Mouse (Mus musculus) CH12.LX (cell line): ENCODE measurements around the gene Fhl3. TPM values are rescaled to one million over a fixed set of nuclear protein-coding genes. Genes with fewer than 3 reads are reported as not detected.

Source experiments
- DNase-seq: peaks from one replicate; pipeline ENCODE4 v3.0.0-alpha.2; 2013; ENCODE audit errors: extremely low read depth
- H3K27ac ChIP-seq: 2 replicates; pipeline ENCODE4 v1.5.1; 2012; ENCODE audit warnings: low read depth, mild to moderate bottlenecking, control low read depth, moderate library complexity; ENCODE audit not compliant: insufficient read depth
- H3K27me3 ChIP-seq: replicated peaks from 2 replicates; pipeline ENCODE3; 2012; ENCODE audit warnings: inconsistent platforms
- H3K36me3 ChIP-seq, 2 experiments: replicated peaks in 1 of 2; 2 replicates each; pipeline versions ENCODE3 to v1.6.1; 2012; ENCODE audit warnings: inconsistent platforms in 1 of 2, low read length in 1 of 2, mild to moderate bottlenecking in 1 of 2, mixed read lengths in 1 of 2, moderate library complexity in 1 of 2; ENCODE audit not compliant: control insufficient read depth in 1 of 2, insufficient read depth in 1 of 2
- H3K4me1 ChIP-seq, 2 experiments: 2 replicates each; pipeline ENCODE4 v1.6.1; 2012; ENCODE audit warnings: inconsistent platforms in 1 of 2, moderate library complexity in 1 of 2; ENCODE audit not compliant: insufficient read depth in 2 of 2, control insufficient read depth in 1 of 2
- H3K4me2 ChIP-seq: 2 replicates; pipeline ENCODE4 v1.6.1; 2012; ENCODE audit warnings: low read depth, mild to moderate bottlenecking, control low read depth; ENCODE audit not compliant: poor library complexity, insufficient read depth, severe bottlenecking
- H3K4me3 ChIP-seq, 3 experiments: fragments of 150-350 bp in 1 of 3; sonication (generic) in 1 of 3; replicated peaks in 1 of 3; 2 replicates each; pipeline versions ENCODE3 to v1.5.1; 2011 to 2012; ENCODE audit warnings: low read depth in 2 of 3, low read length in 2 of 3, mild to moderate bottlenecking in 2 of 3, moderate library complexity in 2 of 3, control low read depth in 1 of 3, improper control_type of control experiment in 1 of 3, inconsistent platforms in 1 of 3, mixed read lengths in 1 of 3; ENCODE audit not compliant: poor library complexity in 1 of 3
- H3K79me2 ChIP-seq: replicated peaks from 2 replicates; pipeline ENCODE4 v1.6.1; 2012; ENCODE audit warnings: mild to moderate bottlenecking, moderate library complexity; ENCODE audit not compliant: control insufficient read depth, poor library complexity, insufficient read depth, severe bottlenecking; ENCODE audit errors: extremely low read depth
- H3K9ac ChIP-seq: 2 replicates; pipeline ENCODE4 v1.6.1; 2012; ENCODE audit warnings: low read depth, mild to moderate bottlenecking, control low read depth, moderate library complexity; ENCODE audit not compliant: insufficient read depth
- H3K9me3 ChIP-seq: replicated peaks from 2 replicates; pipeline ENCODE3; 2012; ENCODE audit warnings: low read length, inconsistent platforms, mixed read lengths
- BHLHE40 ChIP-seq: IDR thresholded peaks from 2 replicates; pipeline ENCODE4 v1.6.1; 2011; ENCODE audit warnings: mild to moderate bottlenecking, low read depth, low read length, improper control_type of control experiment
- ELF1 ChIP-seq: IDR thresholded peaks from 2 replicates; pipeline ENCODE4 v1.6.1; 2014; ENCODE audit warnings: low read depth, mild to moderate bottlenecking, inconsistent platforms, low read length, improper control_type of control experiment
- KAT2A ChIP-seq: IDR thresholded peaks from 2 replicates; pipeline ENCODE4 v1.6.1; 2012; ENCODE audit warnings: low read length, improper control_type of control experiment, inconsistent platforms; ENCODE audit not compliant: insufficient replicate concordance
- MAZ ChIP-seq: IDR thresholded peaks from 2 replicates; pipeline ENCODE4 v1.6.1; 2012; ENCODE audit warnings: low read depth, mild to moderate bottlenecking, inconsistent platforms, low read length, improper control_type of control experiment, moderate library complexity
- MEF2A ChIP-seq: IDR thresholded peaks from 2 replicates; pipeline ENCODE4 v1.6.1; 2014; ENCODE audit warnings: low read depth, mild to moderate bottlenecking, inconsistent platforms, low read length, improper control_type of control experiment, borderline replicate concordance
- MXI1 ChIP-seq: IDR thresholded peaks from 2 replicates; pipeline ENCODE4 v1.6.1; 2011; ENCODE audit warnings: mild to moderate bottlenecking, low read depth, low read length, improper control_type of control experiment
- MYC ChIP-seq: IDR thresholded peaks from 2 replicates; pipeline ENCODE4 v1.6.1; 2011; ENCODE audit warnings: low read depth, mild to moderate bottlenecking, improper control_type of control experiment, low read length
- NELFE ChIP-seq: IDR thresholded peaks from 2 replicates; pipeline ENCODE4 v1.6.1; 2011; ENCODE audit warnings: low read depth, low read length, improper control_type of control experiment
- POLR2A ChIP-seq: IDR thresholded peaks from 2 replicates; pipeline ENCODE4 v1.6.1; 2011; ENCODE audit warnings: low read depth, mild to moderate bottlenecking, improper control_type of control experiment, low read length
- RAD21 ChIP-seq: IDR thresholded peaks from 2 replicates; pipeline ENCODE4 v1.6.1; 2011; ENCODE audit warnings: low read depth, mild to moderate bottlenecking, low read length, improper control_type of control experiment, moderate library complexity
- SMC3 ChIP-seq: IDR thresholded peaks from 2 replicates; pipeline ENCODE4 v1.6.1; 2011; ENCODE audit warnings: low read depth, low read length, improper control_type of control experiment
- TBP ChIP-seq: conservative IDR thresholded peaks from 2 replicates; pipeline ENCODE4 v1.6.1; 2011; ENCODE audit warnings: low read depth, low read length, improper control_type of control experiment
- TCF12 ChIP-seq: IDR thresholded peaks from 2 replicates; pipeline ENCODE4 v1.6.1; 2014; ENCODE audit warnings: low read depth, mild to moderate bottlenecking, inconsistent platforms, low read length, improper control_type of control experiment
- UBTF ChIP-seq: IDR thresholded peaks from 2 replicates; pipeline ENCODE4 v1.6.1; 2012; ENCODE audit warnings: low read depth, mild to moderate bottlenecking, inconsistent platforms, low read length, improper control_type of control experiment, moderate library complexity
- USF2 ChIP-seq: conservative IDR thresholded peaks from 2 replicates; pipeline ENCODE4 v1.6.1; 2011; ENCODE audit warnings: low read depth, low read length, improper control_type of control experiment
- ZKSCAN1 ChIP-seq: IDR thresholded peaks from 2 replicates; pipeline ENCODE4 v1.6.1; 2012; ENCODE audit warnings: low read depth, inconsistent platforms, low read length, improper control_type of control experiment, borderline replicate concordance
- dilution Hi-C: fragments of 300-500 bp; cut with MboI; formaldehyde crosslinking; loops from 2 replicates; pipeline ENCODE4 v1.14.3; 2020; ENCODE audit warnings: low sequenced_read_pairs; ENCODE audit not compliant: extremely low pct_unique_long_range_greater_than_20kb, extremely low pct_ligation_motif_present
- in situ Hi-C: fragments of 300-500 bp; cut with MboI; formaldehyde crosslinking; loops from 3 replicates; pipeline ENCODE4 v1.14.3; 2019; ENCODE audit warnings: low sequenced_read_pairs, low pct_ligation_motif_present, low pct_unique_long_range_greater_than_20kb, mixed read lengths
- polyA plus RNA-seq: library from polyadenylated mRNA; unstranded; fragments of >175 nt; gene quantifications from 2 replicates; pipeline ENCODE4 v1.2.1, GENCODE M21; 2012; ENCODE audit warnings: low read depth; ENCODE audit not compliant: insufficient read length
- total RNA-seq, 2 experiments: library from RNA; depleted of rRNA; stranded (reverse); fragments of 300-350 nt in 1 of 2; fragments of >200 nt in 1 of 2; gene quantifications; 2 replicates each; pipeline ENCODE4 v1.2.3; 2012 to 2014

Fhl3 gene
- total and polyA plus RNA-seq, 3 experiments, result 4.1 to 20.8 (median 10.8) TPM

DNA sequence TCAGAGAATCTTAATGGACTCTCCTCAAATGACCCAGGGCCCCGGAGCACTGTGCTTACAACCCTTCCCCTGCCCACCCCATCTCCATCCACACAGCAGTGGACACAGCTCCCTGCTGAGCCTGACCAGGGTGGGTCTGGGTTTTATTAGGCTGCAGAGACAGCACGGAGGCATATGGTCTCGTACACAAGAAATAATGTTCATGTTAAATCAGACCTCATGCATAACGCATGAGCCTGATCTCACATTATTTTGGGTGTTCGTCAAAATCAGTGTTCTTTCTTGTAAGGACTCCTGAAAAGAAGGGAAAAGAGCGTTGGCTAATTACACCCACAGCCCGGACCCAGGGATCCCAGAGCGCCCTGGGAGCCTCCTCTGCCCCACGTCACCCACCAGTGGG, 36.3 kb upstream of the Fhl3 start:
- Histone ChIP-seq H3K9me3 (peaks cover 10% of the 10 kb centered on the region), H3K27ac (no peak overlapping the region), H3K4me2 (no peak overlapping the region), H3K4me3 (no peak overlapping the region), H3K79me2 (no peaks in the 10 kb centered on the region), H3K27me3 (peaks cover 68% of the 10 kb centered on the region), H3K36me3 (no peaks in the 10 kb centered on the region), H3K4me1 (no peaks in the 10 kb centered on the region), H3K9ac (no peak overlapping the region)
- in situ Hi-C loops (no loop called here), dilution Hi-C loops (no loop called here)
- TF ChIP-seq NELFE (no peak), TCF12 (no peak), MEF2A (no peak), SMC3 (no peak), RAD21 (no peak), POLR2A (no peak), ELF1 (no peak), USF2 (no peak)
- no peak for DNase-seq

DNA sequence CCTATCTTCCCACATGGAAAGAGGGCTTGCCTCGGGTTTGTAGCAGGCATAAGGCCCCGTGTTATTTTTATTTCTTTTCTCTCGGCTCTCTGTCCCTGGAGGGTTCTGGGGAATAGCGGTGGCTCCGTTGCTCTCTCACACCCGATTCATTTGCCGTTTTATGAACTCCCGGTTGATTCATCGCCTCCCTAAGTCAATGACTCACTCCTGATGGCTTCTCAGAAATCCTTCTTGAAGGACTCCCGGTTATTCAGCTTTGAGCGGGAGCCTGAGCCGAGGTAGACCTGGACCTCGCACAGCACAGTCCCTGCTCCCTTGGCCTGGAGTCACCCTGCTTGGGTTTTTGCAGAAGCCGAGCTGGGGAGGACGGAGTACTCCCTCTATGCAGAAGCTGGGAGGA, 35.9 kb upstream of the Fhl3 start:
- in situ Hi-C loops, result no loop called here
- Histone ChIP-seq H3K9me3 (peaks cover 7% of the 10 kb centered on the region), H3K27me3 (peaks cover 69% of the 10 kb centered on the region), H3K9ac (no peak overlapping the region), H3K4me1 (no peaks in the 10 kb centered on the region), H3K4me2 (no peak overlapping the region), H3K27ac (no peak overlapping the region), H3K36me3 (no peaks in the 10 kb centered on the region), H3K79me2 (no peaks in the 10 kb centered on the region), H3K4me3 (no peak overlapping the region)
- TF ChIP-seq MYC, result no peak
- no peak for TF ChIP-seq ZKSCAN1
- no peak for TF ChIP-seq USF2
- TF ChIP-seq RAD21, result no peak
- TF ChIP-seq MAZ, result no peak
- no peak for TF ChIP-seq NELFE
- no peak for TF ChIP-seq TBP
- no peak for TF ChIP-seq KAT2A
- TF ChIP-seq UBTF, result no peak
- TF ChIP-seq BHLHE40, result no peak
- no peak for DNase-seq
- dilution Hi-C loops, result no loop called here

DNA sequence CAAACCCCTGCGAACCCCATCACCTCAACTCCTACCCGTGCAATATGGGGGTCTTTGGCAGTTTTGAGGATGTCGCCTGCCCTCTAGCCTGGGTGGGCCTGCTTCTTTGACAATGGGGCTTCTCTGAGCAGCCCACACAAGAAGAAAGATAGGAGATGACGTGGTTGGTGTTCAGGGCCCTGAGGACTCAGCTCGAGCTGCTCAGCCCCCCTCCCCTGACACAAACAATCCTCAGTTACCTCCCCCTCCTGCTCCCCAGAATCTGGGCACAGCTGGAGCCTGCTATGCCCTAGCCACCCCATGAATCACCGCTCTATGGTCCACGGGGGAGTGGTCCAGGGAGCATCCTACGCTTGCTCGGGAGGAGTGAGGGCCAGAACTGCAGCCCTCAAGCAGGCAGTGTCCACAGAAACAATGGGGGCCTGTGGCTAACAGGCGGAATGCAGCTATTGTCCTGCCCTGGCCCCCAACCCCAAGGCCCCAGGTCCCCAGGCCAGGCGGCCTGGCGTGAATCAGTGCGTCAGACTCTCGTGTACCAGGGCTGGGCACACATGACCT, 32.9 kb upstream of the Fhl3 start:
- TF ChIP-seq ELF1 (no peak), MXI1 (no peak)
- Histone ChIP-seq H3K4me3 (no peak overlapping the region), H3K4me2 (no peak overlapping the region), H3K36me3 (no peaks in the 10 kb centered on the region), H3K4me1 (peaks cover 14 to 24% of the 10 kb centered on the region in 2 experiments), H3K27ac (no peak overlapping the region), H3K9ac (no peak overlapping the region), H3K27me3 (peaks cover 50% of the 10 kb centered on the region), H3K79me2 (no peaks in the 10 kb centered on the region), H3K9me3 (no peaks in the 10 kb centered on the region)
- DNase-seq, result no peak
- in situ Hi-C loops (no loop called here), dilution Hi-C loops (no loop called here)
